Mouse (Mus musculus) heart, embryonic 13.5 days (tissue): Measurements from ENCODE around the gene Cpn2. TPM values are rescaled to one million over a fixed set of nuclear protein-coding genes. Genes with fewer than 3 reads are reported as not detected.

Experiments
- ATAC-seq: fragments of 200-750 bp; cut with Nextera tagmentation; 2 replicates; pipeline ENCODE4 v1.8.0; 2017; ENCODE audit warnings: moderate TSS enrichment; ENCODE audit not compliant: insufficient number of reproducible peaks, low FRiP score, low TSS enrichment; ENCODE audit errors: extremely low read depth
- H3K27ac ChIP-seq: fragments of 300-500 bp; sonication (generic); replicated peaks from 2 replicates; pipeline ENCODE4 v1.5.1; 2015; ENCODE audit warnings: moderate library complexity, mild to moderate bottlenecking, inconsistent platforms
- H3K27me3 ChIP-seq: fragments of 300-500 bp; sonication (generic); replicated peaks from 2 replicates; pipeline ENCODE4 v1.6.1; 2015; ENCODE audit warnings: mild to moderate bottlenecking, inconsistent platforms
- H3K36me3 ChIP-seq: fragments of 300-500 bp; sonication (generic); 2 replicates; pipeline ENCODE4 v1.6.1; 2015; ENCODE audit warnings: mild to moderate bottlenecking, inconsistent platforms
- H3K4me1 ChIP-seq: fragments of 300-500 bp; sonication (generic); 2 replicates; pipeline ENCODE4 v1.6.1; 2015; ENCODE audit warnings: inconsistent platforms
- H3K4me2 ChIP-seq: fragments of 300-500 bp; sonication (generic); 2 replicates; pipeline ENCODE4 v1.6.1; 2015; ENCODE audit warnings: inconsistent platforms, mild to moderate bottlenecking, moderate library complexity
- H3K4me3 ChIP-seq: fragments of 300-500 bp; sonication (generic); 2 replicates; pipeline ENCODE4 v1.5.1; 2015; ENCODE audit warnings: moderate library complexity, mild to moderate bottlenecking, inconsistent platforms
- H3K9ac ChIP-seq: fragments of 300-500 bp; sonication (generic); 2 replicates; pipeline ENCODE4 v1.6.1; 2015; ENCODE audit warnings: inconsistent platforms, mild to moderate bottlenecking, moderate library complexity
- H3K9me3 ChIP-seq: fragments of 300-500 bp; sonication (generic); 2 replicates; pipeline ENCODE4 v1.6.1; 2016; ENCODE audit warnings: inconsistent platforms
- WGBS: fragments of 180-500 bp; shearing (Covaris S2); methylation state at CpG from one replicate; pipeline ENCODE4 v1.1.7; 2015; ENCODE audit warnings: mixed read lengths; 5-methylcytosine and 5-hydroxymethylcytosine counted together
- polyA plus RNA-seq: library from polyadenylated mRNA; unstranded; fragments of >200 nt; fragmentation: Nextera tagmentation; extraction: Ambion mirVana; gene quantifications from 2 replicates; pipeline ENCODE4 v1.2.1, GENCODE M21; 2015

Cpn2 gene
- polyA plus RNA-seq, result 0.08 TPM in 1 of 2 replicates, not detected in the other

- no peak for ATAC-seq
- Histone ChIP-seq H3K27me3 (peaks cover 3% of the 10 kb centered on the region; the same call in 1 of the 2 replicates), H3K36me3 (no peaks in the 10 kb centered on the region), H3K4me3 (no peak within 1 kb of the TSS), H3K4me2 (no peak within 1 kb of the TSS), H3K4me1 (peaks cover 20% of the 10 kb centered on the region), H3K9ac (no peak within 1 kb of the TSS), H3K9me3 (no peaks in the 10 kb centered on the region), H3K27ac (no peak within 1 kb of the TSS)
- WGBS, result 54% methylated on average over 5 of the region's 5 CpGs
Measured at GRCm38 (mm10) chr16:30267359-30267758, at the start of gene Cpn2. Gene Cpn2, minus strand, starts transcription at chr16:30267499.

- Histone ChIP-seq H3K9me3 (no peaks in the 10 kb centered on the region), H3K4me2 (no peak overlapping the region), H3K27me3 (peaks cover 29% of the 10 kb centered on the region), H3K9ac (no peak overlapping the region), H3K4me3 (no peak overlapping the region), H3K36me3 (peaks cover 32% of the 10 kb centered on the region), H3K27ac (no peak overlapping the region), H3K4me1 (peaks cover 8% of the 10 kb centered on the region)
- ATAC-seq, result no peak
Measured at GRCm38 (mm10) chr16:30314236-30314635, 46.9 kb upstream of the Cpn2 start.

- Histone ChIP-seq H3K36me3 (peaks cover 11% of the 10 kb centered on the region), H3K27me3 (peaks cover 65% of the 10 kb centered on the region), H3K9ac (peak within 1 kb of the TSS; percentile 76; the same call in 1 of the 2 replicates), H3K4me3 (peak within 1 kb of the TSS; percentile 68), H3K4me2 (peak within 1 kb of the TSS; percentile 99), H3K27ac (no peak within 1 kb of the TSS), H3K4me1 (peaks cover 20% of the 10 kb centered on the region), H3K9me3 (no peaks in the 10 kb centered on the region)
- ATAC-seq, result no peak
Measured at GRCm38 (mm10) chr16:30310647-30311046, 43.3 kb upstream of the Cpn2 start, which contains the start of gene Gp5. Gene Gp5, minus strand, starts transcription at chr16:30310779.

- ATAC-seq, result no peak
- H3K9ac ChIP-seq, result no peak overlapping the region
- peaks cover 69% of the 10 kb centered on the region for H3K27me3 ChIP-seq
- H3K4me3 ChIP-seq, result no peak overlapping the region
- H3K27ac ChIP-seq, result no peak overlapping the region
- H3K4me1 ChIP-seq, result peaks cover 20% of the 10 kb centered on the region
- peaks cover 8% of the 10 kb centered on the region for H3K36me3 ChIP-seq
- WGBS, result 59% methylated on average over 8 of the region's 8 CpGs
- H3K9me3 ChIP-seq, result no peaks in the 10 kb centered on the region
- 0 out of 2 replicates have a peak overlapping the region, but pooled peaks have one; percentile 99 for H3K4me2 ChIP-seq
Measured at GRCm38 (mm10) chr16:30310171-30310515, 42.8 kb upstream of the Cpn2 start.

- Histone ChIP-seq H3K9me3 (no peaks in the 10 kb centered on the region), H3K4me2 (peak overlapping the region; percentile 99), H3K27me3 (peaks cover 73% of the 10 kb centered on the region), H3K36me3 (peaks cover 2% of the 10 kb centered on the region), H3K9ac (peak overlapping the region; percentile 76; the same call in 1 of the 2 replicates), H3K4me1 (peaks cover 20% of the 10 kb centered on the region), H3K27ac (no peak overlapping the region), H3K4me3 (peak overlapping the region; percentile 68)
- WGBS, result 5% methylated on average over 34 of the region's 34 CpGs
- no peak for ATAC-seq
Measured at GRCm38 (mm10) chr16:30309395-30310170, 42.3 kb upstream of the Cpn2 start.

- Histone ChIP-seq H3K4me1 (peaks cover 20% of the 10 kb centered on the region), H3K9ac (peak overlapping the region; percentile 76), H3K4me3 (peak overlapping the region; percentile 68), H3K27me3 (peaks cover 81% of the 10 kb centered on the region), H3K27ac (no peak overlapping the region), H3K36me3 (peaks cover 2% of the 10 kb centered on the region), H3K4me2 (peak overlapping the region; percentile 99), H3K9me3 (no peaks in the 10 kb centered on the region)
- under 1% methylated on average over 72 of the region's 72 CpGs for WGBS
- ATAC-seq, result no peak
Measured at GRCm38 (mm10) chr16:30308616-30309394, 41.5 kb upstream of the Cpn2 start.

GRCm38 (mm10) chr16:30307961-30308615 lies 40.8 kb upstream of the Cpn2 start:
- Histone ChIP-seq H3K4me1 (peaks cover 20% of the 10 kb centered on the region), H3K27me3 (peaks cover 88% of the 10 kb centered on the region), H3K27ac (no peak overlapping the region), H3K36me3 (peaks cover 2% of the 10 kb centered on the region), H3K4me2 (peak overlapping the region; percentile 99), H3K9me3 (no peaks in the 10 kb centered on the region), H3K9ac (peak overlapping the region; percentile 76), H3K4me3 (peak overlapping the region; percentile 68)
- ATAC-seq, result no peak
- 14% methylated on average over 29 of the region's 29 CpGs for WGBS

GRCm38 (mm10) chr16:30307306-30307705 lies 40.0 kb upstream of the Cpn2 start:
- Histone ChIP-seq H3K4me3 (no peak overlapping the region), H3K9me3 (no peaks in the 10 kb centered on the region), H3K4me1 (peaks cover 20% of the 10 kb centered on the region), H3K36me3 (no peaks in the 10 kb centered on the region), H3K9ac (no peak overlapping the region), H3K27ac (no peak overlapping the region), H3K4me2 (no peak overlapping the region), H3K27me3 (peaks cover 94% of the 10 kb centered on the region)
- WGBS, result 45% methylated on average over 12 of the region's 12 CpGs
- no peak for ATAC-seq

GRCm38 (mm10) chr16:30306102-30306501 lies 38.8 kb upstream of the Cpn2 start:
- no peak overlapping the region for H3K4me3 ChIP-seq
- no peak overlapping the region for H3K9ac ChIP-seq
- H3K27me3 ChIP-seq, result peaks cover 96% of the 10 kb centered on the region
- no peaks in the 10 kb centered on the region for H3K9me3 ChIP-seq
- H3K4me1 ChIP-seq, result peaks cover 20% of the 10 kb centered on the region
- no peak overlapping the region for H3K27ac ChIP-seq
- no peak overlapping the region for H3K4me2 ChIP-seq
- no peak for ATAC-seq
- H3K36me3 ChIP-seq, result no peaks in the 10 kb centered on the region
- 77% methylated on average over 4 of the region's 4 CpGs for WGBS

GRCm38 (mm10) chr16:30304236-30304635 lies 36.9 kb upstream of the Cpn2 start:
- Histone ChIP-seq H3K4me1 (peaks cover 12% of the 10 kb centered on the region), H3K36me3 (no peaks in the 10 kb centered on the region), H3K27ac (no peak overlapping the region), H3K27me3 (peaks cover 89% of the 10 kb centered on the region), H3K9me3 (no peaks in the 10 kb centered on the region), H3K4me2 (no peak overlapping the region), H3K4me3 (no peak overlapping the region), H3K9ac (no peak overlapping the region)
- no peak for ATAC-seq
- WGBS, result 50% methylated on average over 5 of the region's 5 CpGs

- 76% methylated on average over 2 of the region's 2 CpGs for WGBS
- H3K27me3 ChIP-seq, result peaks cover 81% of the 10 kb centered on the region
- ATAC-seq, result no peak
Measured at GRCm38 (mm10) chr16:30303411-30303810, 36.1 kb upstream of the Cpn2 start.

More at GRCm38 (mm10) chr16:30303411-30303810, 36.1 kb upstream of the Cpn2 start:
- H3K4me3 ChIP-seq, result no peak overlapping the region
- H3K36me3 ChIP-seq, result no peaks in the 10 kb centered on the region
- H3K9me3 ChIP-seq, result no peaks in the 10 kb centered on the region
- peaks cover 4% of the 10 kb centered on the region for H3K4me1 ChIP-seq
- no peak overlapping the region for H3K27ac ChIP-seq
- no peak overlapping the region for H3K4me2 ChIP-seq
- H3K9ac ChIP-seq, result no peak overlapping the region
